ENCODE assay signal across 8 mouse cellular contexts in genomic region chr17:49427631-49428238, GRCm38 (mm10). TPM values are rescaled to one million over a fixed set of nuclear protein-coding genes. Genes with fewer than 3 reads are reported as not detected.
DNase-seq lines count a peak whose midpoint lies in the region; ATAC-seq and TF ChIP-seq lines count a peak whose summit lies in the region.

No protein-coding gene starts in this region.

- H3K4me3 ChIP-seq in heart, embryonic 13.5 days: peak overlapping the region; percentile 85
- H3K4me3 ChIP-seq in ES-Bruce4 (ENCODE audit: low read depth, low read length): peak overlapping the region; percentile 41
- H3K4me3 ChIP-seq in embryonic facial prominence, embryonic 15.5 days (replicated peaks): peak overlapping the region; percentile 86
- no peak overlapping the region for H3K4me3 ChIP-seq in neural tube, embryonic 12.5 days

- peak; percentile 64 for TF ChIP-seq CTCF in ES-Bruce4 (IDR thresholded peaks at IDR 0.05; ENCODE audit: low read depth, low read length)

- intact Hi-C loops in heart, postnatal 14 days (cut with DNase I): no loop called here

- no peak for TF ChIP-seq POLR2A in ES-Bruce4 (IDR thresholded peaks at IDR 0.05; ENCODE audit: insufficient read depth, low read length)

- 0 out of 2 replicates have a peak, but pooled peaks cover 2% of the 10 kb centered on the region for H3K36me3 ChIP-seq in heart, embryonic 13.5 days
- H3K36me3 ChIP-seq in ES-Bruce4 (ENCODE audit: control insufficient read depth, insufficient read depth, low read length, poor library complexity, severe bottlenecking): no peaks in the 10 kb centered on the region
- H3K36me3 ChIP-seq in embryonic facial prominence, embryonic 15.5 days: no peaks in the 10 kb centered on the region
- no peaks in the 10 kb centered on the region for H3K36me3 ChIP-seq in neural tube, embryonic 12.5 days

- no peaks in the 10 kb centered on the region for H3K27me3 ChIP-seq in heart, embryonic 13.5 days (replicated peaks)
- H3K27me3 ChIP-seq in ES-Bruce4 (ENCODE audit: control insufficient read depth, insufficient read depth, low read length, poor library complexity, severe bottlenecking): no peaks in the 10 kb centered on the region
- H3K27me3 ChIP-seq in embryonic facial prominence, embryonic 15.5 days: no peaks in the 10 kb centered on the region
- H3K27me3 ChIP-seq in neural tube, embryonic 12.5 days (replicated peaks): no peaks in the 10 kb centered on the region

- TF ChIP-seq EP300 in ES-Bruce4 (IDR thresholded peaks at IDR 0.05; ENCODE audit: insufficient read depth, low read depth, low read length): no peak

- peaks cover 30% of the 10 kb centered on the region for H3K4me1 ChIP-seq in heart, embryonic 13.5 days
- no peaks in the 10 kb centered on the region for H3K4me1 ChIP-seq in ES-Bruce4 (ENCODE audit: control insufficient read depth, insufficient read depth, low read length)
- peaks cover 33% of the 10 kb centered on the region for H3K4me1 ChIP-seq in embryonic facial prominence, embryonic 15.5 days
- peaks cover 7% of the 10 kb centered on the region; the same call in 1 of the 2 replicates for H3K4me1 ChIP-seq in neural tube, embryonic 12.5 days

- H3K9ac ChIP-seq in heart, embryonic 13.5 days: no peak overlapping the region
- no peak overlapping the region for H3K9ac ChIP-seq in ES-Bruce4 (ENCODE audit: low read depth, poor library complexity, severe bottlenecking)
- no peak overlapping the region for H3K9ac ChIP-seq in embryonic facial prominence, embryonic 15.5 days
- H3K9ac ChIP-seq in neural tube, embryonic 12.5 days: no peak overlapping the region

- no peaks in the 10 kb centered on the region for H3K9me3 ChIP-seq in heart, embryonic 13.5 days
- H3K9me3 ChIP-seq in ES-Bruce4 (replicated peaks; ENCODE audit: control insufficient read depth, insufficient read depth, low read length, poor library complexity, severe bottlenecking): no peaks in the 10 kb centered on the region
- no peaks in the 10 kb centered on the region for H3K9me3 ChIP-seq in embryonic facial prominence, embryonic 15.5 days (replicated peaks)
- H3K9me3 ChIP-seq in neural tube, embryonic 12.5 days: no peaks in the 10 kb centered on the region

- no peak for DNase-seq in heart, postnatal 14 days
- peak; percentile 44 for DNase-seq in kidney, postnatal 10 days
- no peak for DNase-seq in frontal cortex, postnatal 14 days (ENCODE audit: low spot score in 2 of 2)
- DNase-seq in adrenal gland, postnatal 14 days: no peak

- H3K4me2 ChIP-seq in heart, embryonic 13.5 days: peak overlapping the region; percentile 90
- H3K4me2 ChIP-seq in embryonic facial prominence, embryonic 15.5 days (replicated peaks): peak overlapping the region; percentile 84
- peak overlapping the region; percentile 94 for H3K4me2 ChIP-seq in neural tube, embryonic 12.5 days (replicated peaks)

- ATAC-seq in heart, embryonic 13.5 days (ENCODE audit: extremely low read depth, insufficient number of reproducible peaks, low FRiP score, low TSS enrichment): no peak
- ATAC-seq in embryonic facial prominence, embryonic 15.5 days (ENCODE audit: insufficient number of reproducible peaks, low FRiP score, low TSS enrichment, low read depth): no peak
- ATAC-seq in neural tube, embryonic 12.5 days (ENCODE audit: low FRiP score, low read depth): peak; percentile 60

- no peak overlapping the region for H3K27ac ChIP-seq in heart, embryonic 13.5 days (replicated peaks)
- no peak overlapping the region for H3K27ac ChIP-seq in ES-Bruce4 (ENCODE audit: insufficient read depth, low read length)
- no peak overlapping the region for H3K27ac ChIP-seq in embryonic facial prominence, embryonic 15.5 days (replicated peaks)
- no peak overlapping the region for H3K27ac ChIP-seq in neural tube, embryonic 12.5 days

- 15% methylated on average over 9 of the region's 9 CpGs for WGBS in heart, embryonic 13.5 days
- WGBS in embryonic facial prominence, embryonic 15.5 days: 16% methylated on average over 9 of the region's 9 CpGs
- 19% methylated on average over 9 of the region's 9 CpGs for WGBS in neural tube, embryonic 12.5 days

RNA-seq across cellular contexts. Expression of gene Mocs1, which starts 0.4 kb away (rescaled TPM):
- polyA plus RNA-seq in heart, embryonic 13.5 days (2015; fragmentation: Nextera tagmentation; extraction: Ambion mirVana): 5.0 and 5.9 TPM in 2 replicates
- 10 to 100 TPM; 21.8 to 25.1 TPM for total RNA-seq in heart, postnatal 14 days (2021)
- 14.8 and 15.0 TPM in 2 replicates for polyA plus RNA-seq in ES-Bruce4 (2011; ENCODE audit: insufficient read depth, insufficient read length, low read depth, missing spikeins)
- polyA plus RNA-seq in embryonic facial prominence, embryonic 15.5 days (2015; fragmentation: Nextera tagmentation; extraction: Ambion mirVana): 9.7 and 11.3 TPM in 2 replicates
- 3.2 and 4.4 TPM in 2 replicates for polyA plus RNA-seq in neural tube, embryonic 12.5 days (2016; fragmentation: Nextera tagmentation; extraction: Ambion mirVana)
- 31.2 and 43.0 TPM in 2 replicates for total RNA-seq in adrenal gland, postnatal 14 days (2021)
